Mouse (Mus musculus): ENCODE data around the gene B9d1. TPM values are rescaled to one million over a fixed set of nuclear protein-coding genes. Genes with fewer than 3 reads are reported as not detected.

The B9d1 gene
- polyA plus RNA-seq, 1 experiment from 2014 or later, result 31.1 TPM

DNA sequence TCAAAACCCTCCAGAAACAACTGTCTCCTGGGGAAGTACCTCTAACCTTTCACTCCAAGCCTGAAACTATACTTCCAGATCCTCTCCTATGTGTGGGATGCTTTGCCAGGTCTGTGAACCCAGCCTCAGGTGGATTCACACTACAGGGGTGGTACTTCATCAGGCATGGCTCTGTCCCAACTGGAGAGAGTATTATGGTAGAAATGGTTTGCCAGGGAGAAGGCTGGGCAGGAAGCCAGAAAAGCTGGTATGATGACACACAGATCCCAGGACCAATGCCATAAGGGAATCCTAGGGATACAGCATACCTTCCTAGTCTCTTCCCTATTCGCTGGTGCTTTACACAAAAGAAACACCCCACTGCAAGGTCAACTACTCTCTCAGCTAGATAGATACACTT lies 21.9 kb downstream of the B9d1 start:
- ATAC-seq (ENCODE audit: low FRiP score, low read depth), result no peak
- 93% methylated on average over 1 of the region's 1 CpGs for WGBS
- Histone ChIP-seq H3K4me2 (replicated peaks) (no peak overlapping the region), H3K27ac (no peak overlapping the region), H3K4me3 (no peak overlapping the region), H3K9me3 (no peaks in the 10 kb centered on the region), H3K9ac (no peak overlapping the region), H3K27me3 (replicated peaks) (no peaks in the 10 kb centered on the region), H3K36me3 (peaks cover 11% of the 10 kb centered on the region; the same call in 1 of the 2 replicates), H3K4me1 (peaks cover 14% of the 10 kb centered on the region)

DNA sequence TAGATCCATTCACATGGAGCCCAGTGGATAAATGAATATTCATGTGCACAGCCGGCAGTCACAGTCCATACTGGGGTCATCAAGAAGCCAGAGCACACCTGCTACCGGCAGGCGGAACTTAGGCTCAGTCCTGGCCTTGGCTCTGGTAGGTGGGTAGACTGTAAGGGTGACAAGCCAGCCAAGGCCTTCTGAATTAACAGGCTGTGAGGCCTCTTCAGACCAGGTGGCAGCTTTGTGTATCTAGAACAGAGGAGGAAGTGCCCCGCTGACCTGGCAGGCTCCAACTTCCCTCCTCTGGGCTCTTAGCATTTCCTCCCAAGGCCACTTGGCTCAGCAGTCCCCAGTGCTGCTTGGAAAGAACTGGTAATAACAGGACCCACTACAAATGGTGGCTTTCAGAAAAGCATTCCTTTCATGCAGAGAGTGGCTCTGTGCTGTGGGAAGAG lies 24.3 kb downstream of the B9d1 start:
- H3K4me3 ChIP-seq, result no peak overlapping the region
- no peak for ATAC-seq (ENCODE audit: low FRiP score, low read depth)
- no peak overlapping the region for H3K9ac ChIP-seq
- WGBS, result 27% methylated on average over 4 of the region's 4 CpGs
- no peaks in the 10 kb centered on the region for H3K36me3 ChIP-seq
- H3K9me3 ChIP-seq, result no peaks in the 10 kb centered on the region
- H3K4me1 ChIP-seq, result peaks cover 14% of the 10 kb centered on the region
- H3K27me3 ChIP-seq (replicated peaks), result no peaks in the 10 kb centered on the region
- no peak overlapping the region for H3K4me2 ChIP-seq (replicated peaks)
- H3K27ac ChIP-seq, result no peak overlapping the region

DNA sequence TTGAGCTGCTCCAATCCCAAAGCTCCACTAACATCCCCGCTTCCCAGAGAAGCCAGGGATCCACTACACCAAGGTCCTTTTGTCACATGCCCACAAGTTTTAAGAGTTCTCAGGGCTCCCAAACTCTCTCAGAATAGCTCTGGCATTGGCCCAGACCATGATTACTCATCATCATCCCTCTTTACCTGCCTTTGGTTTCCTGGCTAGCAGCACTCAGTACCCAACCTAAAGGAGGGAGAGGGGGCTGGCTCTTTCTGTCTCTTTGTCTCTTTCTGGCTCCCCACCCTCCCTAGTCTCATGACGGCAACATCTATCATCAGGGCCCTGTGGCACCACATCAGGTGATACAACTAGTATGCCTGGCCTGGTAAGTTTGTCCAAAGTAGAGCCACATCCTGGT lies 27.9 kb downstream of the B9d1 start:
- Histone ChIP-seq H3K4me2 (replicated peaks) (no peak overlapping the region), H3K27ac (no peak overlapping the region), H3K4me1 (peaks cover 14% of the 10 kb centered on the region), H3K9me3 (no peaks in the 10 kb centered on the region), H3K27me3 (replicated peaks) (no peaks in the 10 kb centered on the region), H3K9ac (no peak overlapping the region), H3K36me3 (no peaks in the 10 kb centered on the region; the same call in 1 of the 2 replicates), H3K4me3 (no peak overlapping the region)
- WGBS, result 92% methylated on average over 2 of the region's 2 CpGs
- no peak for ATAC-seq (ENCODE audit: low FRiP score, low read depth)

DNA sequence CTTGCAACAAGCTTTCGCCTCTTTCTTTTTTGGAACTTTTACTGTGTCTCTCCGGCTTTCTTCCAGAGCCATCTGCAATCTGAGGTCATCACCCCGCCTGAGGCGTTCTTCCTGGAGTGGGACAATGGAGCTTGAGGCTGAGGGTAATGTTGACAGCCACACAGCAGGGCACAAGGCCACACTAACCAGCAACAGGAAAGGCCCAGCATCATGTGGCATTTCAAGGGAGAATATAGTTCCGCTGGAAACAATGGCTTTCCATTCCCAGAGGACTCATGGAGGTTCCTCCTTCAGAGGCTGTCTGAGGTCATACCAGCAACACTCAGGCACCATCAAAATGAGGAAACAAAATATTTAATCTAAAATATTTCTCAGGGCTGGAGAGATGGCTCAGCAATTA lies 28.6 kb downstream of the B9d1 start:
- Histone ChIP-seq H3K4me3 (no peak overlapping the region), H3K9me3 (no peaks in the 10 kb centered on the region), H3K4me2 (replicated peaks) (no peak overlapping the region), H3K36me3 (peaks cover 4% of the 10 kb centered on the region; the same call in 1 of the 2 replicates), H3K27me3 (replicated peaks) (no peaks in the 10 kb centered on the region), H3K9ac (no peak overlapping the region), H3K4me1 (peaks cover 13% of the 10 kb centered on the region), H3K27ac (no peak overlapping the region)
- ATAC-seq (ENCODE audit: low FRiP score, low read depth), result no peak
- 60% methylated on average over 5 of the region's 5 CpGs for WGBS

DNA sequence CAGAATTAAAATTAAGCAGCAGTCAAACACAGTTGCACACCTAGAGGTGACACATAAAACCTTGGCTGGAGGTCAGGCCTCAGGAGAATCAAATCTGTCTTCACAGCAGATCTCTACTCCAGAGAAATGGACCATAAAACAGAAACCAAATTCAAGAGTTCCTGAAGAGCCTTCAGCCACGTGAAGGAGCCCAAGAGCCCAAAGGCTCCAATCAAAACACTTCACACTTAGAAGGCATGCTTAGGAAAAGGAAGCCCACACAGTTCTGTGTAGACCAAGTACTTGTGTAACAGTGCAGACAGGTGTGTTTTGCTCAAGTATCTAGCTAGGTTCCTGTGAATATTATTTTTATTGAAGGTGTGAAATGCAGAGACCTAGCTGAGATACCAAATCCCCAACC lies 30.6 kb downstream of the B9d1 start:
- no peaks in the 10 kb centered on the region for H3K27me3 ChIP-seq (replicated peaks)
- H3K27ac ChIP-seq, result no peak overlapping the region
- H3K9me3 ChIP-seq, result no peaks in the 10 kb centered on the region
- WGBS, result 63% methylated on average over 1 of the region's 1 CpGs
- H3K4me3 ChIP-seq, result no peak overlapping the region
- H3K4me2 ChIP-seq (replicated peaks), result no peak overlapping the region
- no peak for ATAC-seq (ENCODE audit: low FRiP score, low read depth)
- peaks cover 14% of the 10 kb centered on the region for H3K36me3 ChIP-seq
- H3K9ac ChIP-seq, result no peak overlapping the region
- no peaks in the 10 kb centered on the region for H3K4me1 ChIP-seq

DNA sequence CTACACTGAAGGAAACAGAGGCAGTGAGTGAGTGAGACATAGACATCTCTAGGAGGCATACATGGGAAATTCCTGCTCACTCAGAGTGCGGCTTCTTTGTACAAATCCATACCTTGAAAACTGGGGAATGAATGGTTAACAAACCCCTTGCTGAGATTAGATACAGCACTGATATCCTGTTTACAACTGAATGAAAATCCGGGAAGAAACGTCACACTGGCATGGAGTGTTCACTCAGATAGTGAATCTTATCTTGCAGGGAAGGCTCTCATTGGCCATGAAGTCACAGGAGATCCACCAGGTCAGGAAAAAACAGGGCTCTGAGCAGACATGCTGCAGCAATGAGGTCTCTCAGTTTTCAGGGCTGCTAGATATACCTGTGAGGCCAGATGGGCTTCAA lies 32.0 kb downstream of the B9d1 start:
- Histone ChIP-seq H3K27ac (no peak overlapping the region), H3K4me3 (no peak overlapping the region), H3K9me3 (no peaks in the 10 kb centered on the region), H3K36me3 (peaks cover 17% of the 10 kb centered on the region), H3K27me3 (replicated peaks) (no peaks in the 10 kb centered on the region), H3K4me1 (no peaks in the 10 kb centered on the region), H3K4me2 (replicated peaks) (no peak overlapping the region), H3K9ac (no peak overlapping the region)
- no peak for ATAC-seq (ENCODE audit: low FRiP score, low read depth)
- WGBS, result 83% methylated on average over 3 of the region's 3 CpGs

DNA sequence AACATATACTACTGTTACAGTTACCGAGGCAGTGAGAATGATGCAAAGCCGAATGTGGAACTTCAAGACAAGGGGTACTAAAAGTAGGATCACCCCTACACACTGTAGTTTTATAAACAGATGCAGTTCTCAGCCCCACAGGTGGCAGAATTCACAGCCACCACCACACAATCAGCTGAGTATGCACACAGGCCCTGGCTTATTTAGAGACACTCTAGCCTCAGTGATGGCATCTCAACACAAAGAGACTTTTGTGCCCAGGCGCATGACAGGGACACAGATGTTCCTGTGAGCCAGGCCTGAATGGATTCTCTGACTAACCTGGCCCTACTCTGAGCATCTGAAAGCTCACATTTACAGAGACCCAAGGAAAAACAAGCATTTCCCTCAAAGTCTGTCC lies 32.4 kb downstream of the B9d1 start:
- H3K4me3 ChIP-seq, result no peak overlapping the region
- no peaks in the 10 kb centered on the region for H3K4me1 ChIP-seq
- no peak overlapping the region for H3K27ac ChIP-seq
- no peak overlapping the region for H3K4me2 ChIP-seq (replicated peaks)
- 85% methylated on average over 3 of the region's 3 CpGs for WGBS
- ATAC-seq (ENCODE audit: low FRiP score, low read depth), result no peak
- no peaks in the 10 kb centered on the region for H3K9me3 ChIP-seq
- no peaks in the 10 kb centered on the region for H3K27me3 ChIP-seq (replicated peaks)
- peaks cover 17% of the 10 kb centered on the region for H3K36me3 ChIP-seq
- no peak overlapping the region for H3K9ac ChIP-seq

DNA sequence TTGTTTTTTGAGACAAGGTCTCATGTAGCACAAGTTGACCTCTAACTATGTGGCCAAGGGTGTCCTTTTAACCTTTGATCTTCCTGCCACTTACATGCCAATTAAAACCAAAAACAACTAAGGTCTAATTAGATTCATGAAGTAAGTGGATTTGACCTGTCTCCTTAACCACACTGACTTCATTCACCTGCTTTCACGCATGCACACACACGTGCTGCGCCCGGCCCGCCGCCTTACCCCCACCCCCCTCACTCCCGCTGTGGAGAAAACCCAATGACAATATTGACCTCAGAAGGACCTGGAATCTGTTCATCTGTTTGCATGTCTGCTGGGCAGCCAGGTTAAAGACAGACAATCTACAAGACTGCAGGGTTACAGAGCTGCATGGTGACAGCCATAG lies 35.7 kb downstream of the B9d1 start:
- Histone ChIP-seq H3K36me3 (peaks cover 26% of the 10 kb centered on the region), H3K4me2 (replicated peaks) (no peak overlapping the region), H3K9me3 (no peaks in the 10 kb centered on the region), H3K4me1 (no peaks in the 10 kb centered on the region), H3K4me3 (no peak overlapping the region), H3K27me3 (replicated peaks) (no peaks in the 10 kb centered on the region), H3K27ac (no peak overlapping the region), H3K9ac (no peak overlapping the region)
- ATAC-seq (ENCODE audit: low FRiP score, low read depth), result no peak
- 92% methylated on average over 7 of the region's 7 CpGs for WGBS

DNA sequence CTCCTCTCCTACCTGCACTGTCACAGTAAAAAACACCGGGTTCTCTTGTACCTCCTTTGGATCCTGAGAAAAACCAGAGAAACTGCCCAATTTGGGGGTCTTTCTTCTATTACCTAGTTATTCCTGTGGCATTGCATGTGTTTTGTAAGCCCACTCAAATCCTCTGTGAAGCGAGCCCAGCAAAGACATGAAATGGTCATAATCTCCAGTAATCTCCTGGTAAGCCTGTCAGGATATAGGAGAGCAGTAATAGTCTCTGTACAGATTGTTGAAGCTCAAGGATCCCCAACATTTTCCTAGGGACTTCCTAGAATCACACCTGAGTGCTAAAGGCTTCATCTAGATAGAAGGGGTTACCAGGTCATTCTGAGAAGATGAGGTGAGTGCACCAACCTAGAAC lies 36.2 kb downstream of the B9d1 start:
- no peak overlapping the region for H3K9ac ChIP-seq
- H3K4me3 ChIP-seq, result no peak overlapping the region
- H3K4me2 ChIP-seq (replicated peaks), result no peak overlapping the region
- no peaks in the 10 kb centered on the region for H3K27me3 ChIP-seq (replicated peaks)
- H3K4me1 ChIP-seq, result no peaks in the 10 kb centered on the region
- 94% methylated on average over 2 of the region's 2 CpGs for WGBS
- no peak for ATAC-seq (ENCODE audit: low FRiP score, low read depth)
- H3K27ac ChIP-seq, result no peak overlapping the region
- H3K9me3 ChIP-seq, result no peaks in the 10 kb centered on the region
- peaks cover 31% of the 10 kb centered on the region for H3K36me3 ChIP-seq

DNA sequence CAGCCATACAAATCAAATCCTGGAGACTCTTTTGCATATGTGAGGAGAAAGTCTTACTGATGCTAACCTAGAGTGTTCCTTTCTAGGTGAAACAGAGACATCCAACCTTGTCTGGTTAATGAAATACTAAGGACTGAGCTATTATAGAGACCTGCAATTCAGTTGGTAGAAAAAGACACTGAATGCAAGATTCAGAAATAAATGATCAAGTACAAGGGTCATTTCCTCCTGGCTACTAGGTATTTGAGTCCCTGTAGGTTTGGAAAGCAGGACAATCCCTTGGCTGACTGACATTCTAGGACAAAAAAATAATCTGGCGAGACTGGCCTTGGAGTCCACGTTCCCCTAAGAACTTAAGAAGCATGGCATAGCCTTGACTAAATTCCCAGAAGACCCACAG lies 40.6 kb downstream of the B9d1 start:
- H3K4me2 ChIP-seq (replicated peaks), result no peak overlapping the region
- H3K27ac ChIP-seq, result no peak overlapping the region
- ATAC-seq (ENCODE audit: low FRiP score, low read depth), result no peak
- no peaks in the 10 kb centered on the region for H3K27me3 ChIP-seq (replicated peaks)
- 91% methylated on average over 2 of the region's 2 CpGs for WGBS
- peaks cover 21% of the 10 kb centered on the region for H3K36me3 ChIP-seq
- H3K4me3 ChIP-seq, result no peak overlapping the region
- H3K9ac ChIP-seq, result no peak overlapping the region
- no peaks in the 10 kb centered on the region for H3K9me3 ChIP-seq
- H3K4me1 ChIP-seq, result no peaks in the 10 kb centered on the region

DNA sequence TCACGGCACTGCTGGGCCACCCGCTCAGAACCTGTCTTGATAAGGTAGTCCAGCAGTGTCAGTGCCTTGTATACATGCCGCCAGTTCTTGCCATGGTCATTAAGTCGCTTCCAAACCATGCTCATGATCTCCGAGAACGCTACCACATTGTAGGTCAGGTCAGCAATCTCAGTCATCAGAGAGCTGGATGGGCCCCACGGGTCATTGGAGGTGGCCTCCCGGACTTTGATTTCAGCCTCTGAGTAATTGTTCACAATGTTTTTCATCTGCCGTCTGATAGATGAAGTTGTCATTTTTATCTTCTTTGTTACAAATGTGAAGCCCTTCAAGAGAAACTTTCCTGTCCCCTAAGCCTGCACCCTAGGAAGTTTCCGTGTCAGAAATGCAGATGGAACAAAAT lies 41.5 kb downstream of the B9d1 start:
- no peak for ATAC-seq (ENCODE audit: low FRiP score, low read depth)
- Histone ChIP-seq H3K4me3 (no peak overlapping the region), H3K27me3 (replicated peaks) (no peaks in the 10 kb centered on the region), H3K9me3 (no peaks in the 10 kb centered on the region), H3K36me3 (peaks cover 19% of the 10 kb centered on the region), H3K9ac (no peak overlapping the region), H3K27ac (no peak overlapping the region), H3K4me1 (no peaks in the 10 kb centered on the region), H3K4me2 (replicated peaks) (no peak overlapping the region)
- WGBS, result 89% methylated on average over 10 of the region's 10 CpGs

DNA sequence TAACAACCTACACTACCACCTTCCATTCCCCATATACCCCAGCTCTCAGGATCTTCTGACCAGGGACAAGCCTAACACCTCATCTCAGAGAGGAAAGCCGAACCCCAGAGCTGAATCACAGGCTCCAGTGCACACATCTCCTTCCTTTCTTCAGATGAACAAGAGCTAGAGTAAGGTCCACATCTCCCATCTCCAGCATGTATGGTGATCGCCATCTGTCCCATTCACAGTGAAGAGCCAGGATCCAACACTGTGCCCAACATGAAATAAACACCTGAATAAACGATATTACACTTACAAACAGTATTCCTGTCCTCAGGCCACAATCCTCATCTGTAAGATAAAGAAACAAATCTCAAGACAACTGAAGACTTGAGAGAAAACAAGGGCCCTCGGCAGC lies 42.8 kb downstream of the B9d1 start:
- H3K9me3 ChIP-seq, result no peaks in the 10 kb centered on the region
- H3K27ac ChIP-seq, result no peak overlapping the region
- H3K27me3 ChIP-seq (replicated peaks), result no peaks in the 10 kb centered on the region
- ATAC-seq (ENCODE audit: low FRiP score, low read depth), result no peak
- H3K4me2 ChIP-seq (replicated peaks), result no peak overlapping the region
- no peak overlapping the region for H3K4me3 ChIP-seq
- no peaks in the 10 kb centered on the region for H3K4me1 ChIP-seq
- H3K9ac ChIP-seq, result no peak overlapping the region
- 92% methylated on average over 4 of the region's 4 CpGs for WGBS
- H3K36me3 ChIP-seq, result peaks cover 19% of the 10 kb centered on the region

DNA sequence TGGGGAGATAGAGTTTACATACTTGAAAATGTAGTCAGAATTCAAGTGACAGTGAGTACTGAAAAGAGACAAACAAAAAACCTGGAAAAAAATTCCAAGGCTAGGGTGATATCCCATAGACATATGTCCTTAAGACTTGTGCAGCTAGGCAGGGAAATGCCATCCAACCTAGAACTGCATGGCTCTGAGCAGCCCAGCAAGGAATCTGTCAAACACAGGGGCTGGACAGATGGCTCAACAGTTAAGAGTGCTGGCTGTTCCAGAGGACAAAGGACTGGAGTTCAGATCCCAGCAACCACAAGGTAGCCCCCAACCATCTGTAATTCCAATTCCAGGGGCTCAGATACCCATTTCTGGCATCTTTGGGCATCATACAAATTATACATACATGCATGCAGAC lies 45.7 kb downstream of the B9d1 start:
- no peak overlapping the region for H3K9ac ChIP-seq
- H3K4me1 ChIP-seq, result no peaks in the 10 kb centered on the region
- peaks cover 9% of the 10 kb centered on the region for H3K36me3 ChIP-seq
- no peak overlapping the region for H3K27ac ChIP-seq
- no peaks in the 10 kb centered on the region for H3K9me3 ChIP-seq
- ATAC-seq (ENCODE audit: low FRiP score, low read depth), result no peak
- H3K4me2 ChIP-seq (replicated peaks), result no peak overlapping the region
- no peaks in the 10 kb centered on the region for H3K27me3 ChIP-seq (replicated peaks)
- H3K4me3 ChIP-seq, result no peak overlapping the region
